In the genomic region with DNA sequence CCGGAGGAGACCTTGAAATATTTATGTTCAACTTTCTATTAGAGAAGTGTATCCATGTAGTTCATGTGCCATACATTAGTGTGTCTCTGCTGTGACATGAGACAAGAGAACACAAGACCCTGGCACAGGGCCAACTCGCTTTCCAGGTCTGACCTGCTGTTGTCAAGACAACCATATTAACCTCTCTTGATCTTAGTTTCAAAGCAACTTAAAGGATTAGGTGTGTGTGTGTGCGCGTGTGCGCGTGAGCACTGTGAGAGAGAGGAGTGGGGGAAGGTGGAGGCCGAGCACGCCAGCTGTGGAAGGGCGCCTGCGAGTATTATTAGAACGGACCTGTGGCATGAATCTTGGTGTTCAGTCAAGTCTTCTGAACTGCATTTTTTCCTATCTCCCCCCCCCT, we compare ENCODE assay signal across 9 mouse cellular contexts. TPM values are rescaled to one million over a fixed set of nuclear protein-coding genes. Genes with fewer than 3 reads are reported as not detected.
DNase-seq lines count a peak whose midpoint lies in the region; ATAC-seq lines count a peak whose summit lies in the region.
"Had no signal": no experiment of that assay in that cellular context is flagged by ENCODE, and none has a peak within 500 bp of the region (broad histone marks: within the 10 kb centered on the region; RNA-seq: fewer than 3 reads in every experiment).

No protein-coding gene starts in this region.

- H3K4me3 ChIP-seq in forebrain, embryonic 14.5 days (ENCODE audit: low read depth, low read length), result no peak overlapping the region
- H3K4me3 ChIP-seq in forebrain, embryonic 16.5 days (replicated peaks; ENCODE audit: low read length), result no peak overlapping the region
- H3K4me3 ChIP-seq in embryonic facial prominence, embryonic 12.5 days, result no peak overlapping the region

- no peak overlapping the region for H3K27ac ChIP-seq in forebrain, embryonic 14.5 days (ENCODE audit: low read depth, low read length)
- no peak overlapping the region for H3K27ac ChIP-seq in forebrain, embryonic 16.5 days (ENCODE audit: low read length)
- no peak overlapping the region for H3K27ac ChIP-seq in embryonic facial prominence, embryonic 12.5 days

- no peaks in the 10 kb centered on the region for H3K9me3 ChIP-seq in forebrain, embryonic 14.5 days (replicated peaks; ENCODE audit: control insufficient read depth, low read length)
- H3K9me3 ChIP-seq in forebrain, embryonic 16.5 days (ENCODE audit: control insufficient read depth, low read length), result 0 out of 2 replicates have a peak, but pooled peaks cover 2% of the 10 kb centered on the region
- peaks cover under 1% of the 10 kb centered on the region; the same call in 1 of the 2 replicates for H3K9me3 ChIP-seq in embryonic facial prominence, embryonic 12.5 days

- no peaks in the 10 kb centered on the region; the same call in 1 of the 2 replicates for H3K4me1 ChIP-seq in forebrain, embryonic 14.5 days (ENCODE audit: control insufficient read depth, insufficient read depth, low read length)
- no peaks in the 10 kb centered on the region; the same call in 1 of the 2 replicates for H3K4me1 ChIP-seq in forebrain, embryonic 16.5 days (replicated peaks; ENCODE audit: control insufficient read depth, insufficient read depth, low read length)
- H3K4me1 ChIP-seq in embryonic facial prominence, embryonic 12.5 days, result peaks cover 9% of the 10 kb centered on the region; the same call in 1 of the 2 replicates

- no peak; the same call in 1 of the 2 replicates for ATAC-seq in forebrain, embryonic 14.5 days
- ATAC-seq in forebrain, embryonic 16.5 days, result no peak
- ATAC-seq in embryonic facial prominence, embryonic 12.5 days (ENCODE audit: insufficient number of reproducible peaks, insufficient read depth, low FRiP score, low TSS enrichment), result 0 out of 2 replicates have a peak, but pooled peaks have one; percentile 62
- ATAC-seq: inflammation-experienced regulatory T-cells, adult 6 months had no signal

- H3K9ac ChIP-seq in forebrain, embryonic 14.5 days (ENCODE audit: low read length), result no peak overlapping the region
- no peak overlapping the region for H3K9ac ChIP-seq in forebrain, embryonic 16.5 days (replicated peaks; ENCODE audit: low read depth, low read length)
- no peak overlapping the region for H3K9ac ChIP-seq in embryonic facial prominence, embryonic 12.5 days

- peaks cover 28% of the 10 kb centered on the region for H3K36me3 ChIP-seq in forebrain, embryonic 14.5 days (ENCODE audit: control insufficient read depth, insufficient read depth, low read length)
- H3K36me3 ChIP-seq in forebrain, embryonic 16.5 days (ENCODE audit: control insufficient read depth, insufficient read depth), result peaks cover 6% of the 10 kb centered on the region; the same call in 1 of the 2 replicates
- peaks cover 31% of the 10 kb centered on the region for H3K36me3 ChIP-seq in embryonic facial prominence, embryonic 12.5 days

- WGBS in forebrain, embryonic 14.5 days, result 74% methylated on average over 11 of the region's 11 CpGs
- 70% methylated on average over 11 of the region's 11 CpGs for WGBS in forebrain, embryonic 16.5 days
- 83% methylated on average over 11 of the region's 11 CpGs for WGBS in embryonic facial prominence, embryonic 12.5 days

- H3K4me2 ChIP-seq in forebrain, embryonic 14.5 days (ENCODE audit: low read length), result no peak overlapping the region
- no peak overlapping the region for H3K4me2 ChIP-seq in forebrain, embryonic 16.5 days (ENCODE audit: low read length)
- H3K4me2 ChIP-seq in embryonic facial prominence, embryonic 12.5 days (replicated peaks), result no peak overlapping the region

- intact Hi-C loops in left cerebral cortex, postnatal 4 days (cut with DNase I), result no loop called here
- intact Hi-C loops in left cerebral cortex, postnatal 36 days (cut with DNase I), result no loop called here

- H3K27me3 ChIP-seq in forebrain, embryonic 14.5 days (replicated peaks; ENCODE audit: control insufficient read depth, insufficient read depth, low read length), result no peaks in the 10 kb centered on the region
- no peaks in the 10 kb centered on the region for H3K27me3 ChIP-seq in forebrain, embryonic 16.5 days (replicated peaks; ENCODE audit: control insufficient read depth, insufficient read depth, low read length)
- no peaks in the 10 kb centered on the region for H3K27me3 ChIP-seq in embryonic facial prominence, embryonic 12.5 days

- peak; percentile 33 for DNase-seq in forebrain, embryonic 14.5 days (ENCODE audit: low spot score)
- peak; percentile 50 for DNase-seq in left cerebral cortex, postnatal 4 days
- no peak for DNase-seq in left cerebral cortex, postnatal 36 days (ENCODE audit: low spot score in 2 of 2)
- DNase-seq in CD4-positive helper T cell, adult 2 months (ENCODE audit: low read depth, low spot score), result peak; percentile 17
- no peak for DNase-seq in liver
- DNase-seq in spleen, postnatal 4 days (ENCODE audit: low spot score in 2 of 2), result no peak

RNA-seq across cellular contexts. Expression of gene Arid2, which starts 15.0 kb away (rescaled TPM):
- 24.4 and 27.7 TPM in 2 replicates for polyA plus RNA-seq in forebrain, embryonic 14.5 days (2014; fragmentation: Nextera tagmentation; extraction: Ambion mirVana)
- 28.7 and 29.8 TPM in 2 replicates for polyA plus RNA-seq in forebrain, embryonic 16.5 days (2015; fragmentation: Nextera tagmentation; extraction: Ambion mirVana)
- total RNA-seq in left cerebral cortex, postnatal 4 days (2021), result 10 to 100 TPM; 58.7 to 63.5 TPM
- 10 to 100 TPM; 32.0 to 38.6 TPM for total RNA-seq in left cerebral cortex, postnatal 36 days (2021)
- polyA plus RNA-seq in embryonic facial prominence, embryonic 12.5 days (2016; fragmentation: Nextera tagmentation; extraction: Ambion mirVana), result 33.0 and 33.1 TPM in 2 replicates

Comparison
In these comparisons a context has a peak if more than half of its experiments do, and no peak if none do; other contexts are left out.
1. DNase-seq: peak in forebrain, embryonic 14.5 days (single experiment), left cerebral cortex, postnatal 4 days (single experiment) and CD4-positive helper T cell, adult 2 months (single experiment); none in left cerebral cortex, postnatal 36 days (0 of 2), liver (single experiment) and spleen, postnatal 4 days (0 of 2).